Mouse (Mus musculus) macrophage (primary cell): ENCODE measurements around the gene Syne3. TPM values are rescaled to one million over a fixed set of nuclear protein-coding genes. Genes with fewer than 3 reads are reported as not detected.

ENCODE experiments used
- H3K27ac ChIP-seq: fragments of 350-480 bp; formaldehyde crosslinking; 2 replicates; pipeline ENCODE4 v1.9.0; 2021
- H3K36me3 ChIP-seq: fragments of 350-480 bp; formaldehyde crosslinking; 2 replicates; pipeline ENCODE4 v1.9.0; 2021; ENCODE audit errors: inconsistent target
- H3K4me3 ChIP-seq: fragments of 350-480 bp; formaldehyde crosslinking; 2 replicates; pipeline ENCODE4 v1.9.0; 2021; ENCODE audit errors: inconsistent target
- H3K79me2 ChIP-seq: fragments of 350-480 bp; formaldehyde crosslinking; 2 replicates; pipeline ENCODE4 v1.9.0; 2021; ENCODE audit errors: inconsistent target
- whole genome bisulfite sequencing: methylation state at CpG from one replicate; pipeline ENCODE4 v1.1.7; 2026; ENCODE audit warnings: inconsistent platforms; ENCODE audit not compliant: missing documents; 5-methylcytosine and 5-hydroxymethylcytosine counted together
- polyA plus RNA-seq: library from polyadenylated mRNA; stranded (reverse); fragments of 250-400 nt; gene quantifications from 3 replicates; pipeline ENCODE4 v1.2.4, GENCODE M21; 2018; ENCODE audit warnings: inconsistent platforms

The Syne3 gene
- polyA plus RNA-seq, 1 experiment from 2014 or later = 6.4 TPM

- Histone ChIP-seq H3K36me3 (no peaks in the 10 kb centered on the region), H3K27ac (no peak overlapping the region), H3K4me3 (no peak overlapping the region), H3K79me2 (no peaks in the 10 kb centered on the region)
- 97% methylated on average over 4 of the region's 5 CpGs for WGBS
These were observed 84.6 kb downstream of the Syne3 start for GRCm38 (mm10) chr12:104925035-104925434.

- Histone ChIP-seq H3K36me3 (no peaks in the 10 kb centered on the region), H3K79me2 (no peaks in the 10 kb centered on the region), H3K4me3 (no peak overlapping the region), H3K27ac (no peak overlapping the region)
- 98% methylated on average over 3 of the region's 3 CpGs for WGBS
These were observed 85.1 kb downstream of the Syne3 start for GRCm38 (mm10) chr12:104924546-104924945.

GRCm38 (mm10) chr12:104923948-104924388 is 85.6 kb downstream of the Syne3 start:
- Histone ChIP-seq H3K27ac (no peak overlapping the region), H3K79me2 (no peaks in the 10 kb centered on the region), H3K36me3 (no peaks in the 10 kb centered on the region), H3K4me3 (no peak overlapping the region)
- 45% methylated on average over 19 of the region's 19 CpGs for WGBS

DNA sequence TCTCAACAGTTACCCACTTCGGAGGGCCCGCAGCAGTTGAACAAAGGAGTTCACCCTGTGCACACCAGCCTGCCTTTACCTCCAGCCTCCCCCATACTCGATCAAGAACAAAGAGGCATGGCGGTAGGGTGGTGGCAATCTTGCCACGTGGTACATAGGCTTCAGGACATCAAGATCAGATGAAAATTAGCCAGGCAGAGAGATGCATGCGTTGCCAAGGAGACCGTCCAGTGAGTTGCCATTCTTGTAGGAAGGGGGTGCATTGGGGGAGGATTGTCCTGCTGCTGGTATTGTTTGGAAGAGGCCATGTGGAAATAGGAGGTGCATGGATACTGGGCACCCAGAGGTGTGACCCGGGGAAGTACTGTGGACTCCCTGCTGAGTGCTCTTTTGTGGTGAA is 87.0 kb downstream of the Syne3 start:
- no peaks in the 10 kb centered on the region for H3K36me3 ChIP-seq
- no peak overlapping the region for H3K27ac ChIP-seq
- WGBS = 90% methylated on average over 8 of the region's 8 CpGs
- H3K79me2 ChIP-seq = no peaks in the 10 kb centered on the region
- no peak overlapping the region for H3K4me3 ChIP-seq

DNA sequence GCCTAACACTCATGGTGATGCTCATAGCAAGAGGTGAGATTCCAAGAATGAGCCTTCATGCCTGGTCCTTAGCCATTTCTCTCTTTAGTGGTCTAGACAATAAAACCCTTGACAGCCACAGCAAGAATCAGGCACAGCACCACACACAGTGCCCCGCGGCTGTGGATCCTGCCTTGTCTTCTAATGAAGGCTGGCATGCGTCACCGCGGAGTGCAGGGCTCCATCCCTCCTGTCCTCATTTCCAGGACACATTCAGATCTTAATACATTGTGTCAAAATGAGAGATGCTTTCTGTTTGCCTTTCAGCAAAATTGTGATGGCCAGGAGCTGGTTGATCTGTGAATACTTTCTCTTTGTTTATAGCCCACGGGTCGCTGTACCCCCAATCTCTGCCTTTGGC is 88.5 kb downstream of the Syne3 start:
- Histone ChIP-seq H3K79me2 (no peaks in the 10 kb centered on the region), H3K36me3 (no peaks in the 10 kb centered on the region), H3K4me3 (no peak overlapping the region), H3K27ac (no peak overlapping the region)
- 90% methylated on average over 7 of the region's 7 CpGs for WGBS

- no peaks in the 10 kb centered on the region for H3K79me2 ChIP-seq
- WGBS = 81% methylated on average over 2 of the region's 2 CpGs
These were observed 90.4 kb downstream of the Syne3 start for GRCm38 (mm10) chr12:104919247-104919646.

DNA sequence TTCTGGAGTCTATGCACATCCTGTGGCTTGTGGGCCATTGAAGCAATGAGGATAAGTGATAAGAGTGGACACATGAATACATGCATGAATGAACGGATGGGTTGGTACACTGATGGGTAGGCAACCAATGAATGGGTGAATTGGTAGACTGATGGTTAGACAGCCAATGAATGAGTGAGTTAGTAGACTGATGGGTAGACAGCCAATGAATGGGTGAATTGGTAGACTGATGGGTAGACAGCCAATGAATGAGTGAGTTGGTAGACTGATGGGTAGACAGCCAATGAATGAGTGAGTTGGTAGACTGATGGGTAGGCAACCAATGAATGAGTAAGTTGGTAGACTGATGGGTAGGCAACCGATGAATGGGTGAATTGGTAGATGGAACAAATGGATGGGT is 91.7 kb downstream of the Syne3 start:
- Histone ChIP-seq H3K4me3 (no peak overlapping the region), H3K79me2 (no peaks in the 10 kb centered on the region), H3K27ac (no peak overlapping the region), H3K36me3 (no peaks in the 10 kb centered on the region)
- 96% methylated on average over 2 of the region's 2 CpGs for WGBS

More at GRCm38 (mm10) chr12:104919247-104919646, 90.4 kb downstream of the Syne3 start:
- no peak overlapping the region for H3K27ac ChIP-seq
- no peaks in the 10 kb centered on the region for H3K36me3 ChIP-seq
- no peak overlapping the region for H3K4me3 ChIP-seq

- Histone ChIP-seq H3K4me3 (no peak overlapping the region), H3K79me2 (no peaks in the 10 kb centered on the region), H3K36me3 (no peaks in the 10 kb centered on the region), H3K27ac (no peak overlapping the region)
- WGBS = 63% methylated on average over 4 of the region's 4 CpGs
These were observed 92.3 kb downstream of the Syne3 start for GRCm38 (mm10) chr12:104917297-104917696.

DNA sequence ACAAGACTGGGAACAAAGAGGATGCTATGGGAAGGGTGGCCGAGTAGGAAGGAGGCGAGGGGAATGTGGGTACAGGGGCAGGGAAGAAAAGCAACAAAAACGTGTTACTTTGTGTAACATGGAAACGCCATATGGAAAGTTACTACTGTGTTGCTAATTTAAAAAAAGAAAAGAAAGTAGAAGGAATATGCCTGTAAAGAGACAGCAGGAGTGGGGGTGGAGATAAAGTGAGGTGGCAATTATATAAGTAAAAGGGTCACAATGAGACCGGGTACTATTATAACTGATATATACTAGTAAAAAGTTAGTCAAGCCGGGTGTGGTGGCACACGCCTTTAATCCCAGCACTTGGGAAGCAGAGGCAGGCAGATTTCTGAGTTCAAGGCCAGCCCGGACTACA is 92.8 kb downstream of the Syne3 start:
- Histone ChIP-seq H3K27ac (no peak overlapping the region), H3K36me3 (no peaks in the 10 kb centered on the region), H3K4me3 (no peak overlapping the region), H3K79me2 (no peaks in the 10 kb centered on the region)
- 91% methylated on average over 8 of the region's 8 CpGs for WGBS

DNA sequence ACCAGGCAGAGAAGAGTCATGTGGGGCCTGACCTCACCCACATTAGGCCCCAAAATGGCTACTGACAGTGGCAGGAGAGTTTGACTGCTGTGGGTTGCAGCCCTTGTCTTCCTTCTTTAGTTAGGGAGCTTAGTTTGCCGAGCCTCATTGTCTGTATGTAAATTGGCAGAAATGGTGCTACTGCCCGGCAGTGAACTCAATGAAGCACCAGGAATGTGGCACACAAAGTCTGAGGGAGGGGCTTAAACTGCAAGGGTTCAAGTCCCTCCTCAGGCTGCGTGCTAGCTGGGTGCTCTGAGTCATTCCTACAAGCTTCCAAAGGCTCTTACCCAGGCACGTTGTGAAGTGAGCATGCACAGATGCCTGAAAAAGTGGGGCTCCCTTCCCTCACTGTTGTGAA is 93.9 kb downstream of the Syne3 start:
- WGBS = 85% methylated on average over 4 of the region's 4 CpGs
- no peaks in the 10 kb centered on the region for H3K36me3 ChIP-seq

DNA sequence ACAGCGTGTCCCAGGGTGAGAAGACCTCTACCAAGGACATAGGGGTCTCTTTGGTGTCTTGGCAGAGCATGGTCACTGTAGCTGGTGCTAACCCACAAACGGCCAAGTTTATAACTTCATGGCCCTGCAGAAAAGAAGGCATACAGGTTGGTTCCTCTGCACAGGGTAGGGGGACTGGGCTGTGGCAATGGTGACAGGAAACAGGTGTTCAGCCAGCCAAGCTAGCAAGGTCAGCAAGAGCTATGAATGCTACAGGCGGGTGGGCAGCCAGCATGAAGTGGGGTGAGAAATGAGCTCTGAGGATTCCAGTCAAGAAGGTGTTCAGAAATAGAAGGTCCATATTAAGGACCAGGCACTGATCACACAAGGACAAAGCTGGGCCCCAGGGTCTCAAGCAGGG is 96.6 kb downstream of the Syne3 start:
- Histone ChIP-seq H3K4me3 (no peak overlapping the region), H3K27ac (no peak overlapping the region), H3K79me2 (no peaks in the 10 kb centered on the region), H3K36me3 (no peaks in the 10 kb centered on the region)
- WGBS = 28% methylated on average over 3 of the region's 3 CpGs

More for the DNA sequence above, 93.9 kb downstream of the Syne3 start:
- no peak overlapping the region for H3K27ac ChIP-seq
- H3K4me3 ChIP-seq = no peak overlapping the region
- H3K79me2 ChIP-seq = no peaks in the 10 kb centered on the region

- H3K27ac ChIP-seq = no peak overlapping the region
- 87% methylated on average over 10 of the region's 10 CpGs for WGBS
- no peaks in the 10 kb centered on the region for H3K36me3 ChIP-seq
- H3K79me2 ChIP-seq = no peaks in the 10 kb centered on the region
- no peak overlapping the region for H3K4me3 ChIP-seq
These were observed 97.2 kb downstream of the Syne3 start for GRCm38 (mm10) chr12:104912281-104912933.

GRCm38 (mm10) chr12:104909750-104910149 is 99.9 kb downstream of the Syne3 start:
- Histone ChIP-seq H3K27ac (no peak overlapping the region), H3K4me3 (no peak overlapping the region), H3K79me2 (no peaks in the 10 kb centered on the region), H3K36me3 (no peaks in the 10 kb centered on the region)
- WGBS = 93% methylated on average over 4 of the region's 4 CpGs

- 86% methylated on average over 5 of the region's 5 CpGs for WGBS
- Histone ChIP-seq H3K79me2 (no peaks in the 10 kb centered on the region), H3K36me3 (no peaks in the 10 kb centered on the region), H3K27ac (no peak overlapping the region), H3K4me3 (no peak overlapping the region)
These were observed 100.6 kb downstream of the Syne3 start for GRCm38 (mm10) chr12:104908986-104909385.

DNA sequence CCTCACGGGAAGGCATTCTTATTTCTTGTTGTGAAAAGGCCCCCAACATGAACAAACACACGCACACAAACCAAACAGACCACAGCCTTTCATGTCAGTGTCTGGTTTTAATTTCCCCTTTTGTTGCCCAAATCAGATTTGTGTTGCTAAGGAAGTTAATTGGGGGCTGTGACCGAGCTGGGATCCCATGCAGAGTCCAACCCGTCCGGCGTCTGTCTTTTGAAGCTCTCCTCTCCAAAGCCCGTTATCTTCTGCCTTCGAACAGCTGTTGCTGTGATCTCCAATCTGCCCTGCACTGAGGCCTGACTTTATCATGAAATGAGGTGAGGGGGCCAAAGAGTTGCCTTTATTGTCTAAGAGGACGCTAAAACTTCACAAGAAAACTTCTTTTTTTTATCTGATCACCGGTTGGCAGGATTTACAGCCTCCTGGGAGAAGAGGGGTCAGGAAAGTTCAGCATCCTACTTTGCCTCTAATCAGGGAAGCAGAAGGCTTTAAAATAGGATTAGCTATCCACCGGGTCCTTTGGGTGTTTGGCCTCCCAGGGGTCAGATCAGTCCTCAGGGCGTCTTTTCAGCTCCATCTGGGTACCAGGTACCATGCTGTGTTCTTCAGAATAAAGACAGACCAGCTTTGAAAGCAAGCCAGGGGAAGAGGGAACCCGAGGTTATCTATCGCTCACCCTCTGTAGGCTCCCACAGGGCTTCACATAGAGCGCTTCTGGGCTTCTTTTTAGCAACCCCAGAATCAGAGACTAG is 101.4 kb downstream of the Syne3 start:
- no peaks in the 10 kb centered on the region for H3K36me3 ChIP-seq
- no peak overlapping the region for H3K27ac ChIP-seq
- H3K4me3 ChIP-seq = no peak overlapping the region
- no peaks in the 10 kb centered on the region for H3K79me2 ChIP-seq
- 31% methylated on average over 15 of the region's 15 CpGs for WGBS
